Mouse (Mus musculus) G1E (cell line): ENCODE data around the gene Gmfg.

Experiments
- CTCF ChIP-seq: IDR thresholded peaks from 2 replicates; pipeline ENCODE4 v1.5.1; 2012; ENCODE audit warnings: low read depth, low read length, inconsistent platforms, mixed read lengths
- TAL1 ChIP-seq: conservative IDR thresholded peaks from 2 replicates; pipeline ENCODE4 v1.6.1; 2012; ENCODE audit warnings: low read depth, low read length, inconsistent platforms, mixed read lengths

DNA sequence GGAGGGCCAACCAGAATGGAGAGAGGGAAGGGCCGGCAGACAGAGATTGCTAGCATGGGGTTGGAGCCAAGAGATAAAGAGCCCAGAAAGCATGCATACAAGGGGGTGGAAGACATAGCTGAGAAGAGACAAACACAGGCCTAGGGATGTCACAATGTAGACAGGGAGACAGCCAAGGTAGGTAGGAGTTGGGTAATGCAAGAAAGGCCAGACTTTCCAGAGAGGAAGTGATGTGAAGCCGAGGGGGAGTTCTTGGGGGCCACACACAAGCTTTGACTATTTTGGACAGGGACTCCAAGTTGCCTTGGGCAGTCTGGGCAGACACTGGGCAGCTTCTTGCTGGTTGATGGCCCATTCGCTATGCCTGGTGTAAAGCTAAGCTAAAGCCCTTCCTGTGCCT lies 35.3 kb upstream of the Gmfg start:
- TF ChIP-seq CTCF (no peak), TAL1 (no peak)
